In genomic region chr15:83375136-83375535, GRCm38 (mm10) we compare ENCODE assay signal across 8 mouse cellular contexts. TPM values are rescaled to one million over a fixed set of nuclear protein-coding genes. Genes with fewer than 3 reads are reported as not detected.
DNase-seq lines count a peak whose midpoint lies in the region; ATAC-seq and TF ChIP-seq lines count a peak whose summit lies in the region.

No protein-coding gene starts in this region.

- intact Hi-C loops in heart, postnatal 36 days (cut with DNase I), result no loop called here

- H3K27me3 ChIP-seq in midbrain, embryonic 10.5 days (ENCODE audit: low read depth, poor library complexity, severe bottlenecking), result no peaks in the 10 kb centered on the region
- no peaks in the 10 kb centered on the region for H3K27me3 ChIP-seq in midbrain, embryonic 13.5 days

- no peaks in the 10 kb centered on the region for H3K4me1 ChIP-seq in midbrain, embryonic 10.5 days
- no peaks in the 10 kb centered on the region for H3K4me1 ChIP-seq in midbrain, embryonic 13.5 days (replicated peaks)

- peak; percentile 42 for DNase-seq in midbrain, embryonic 10.5 days (ENCODE audit: low spot score)
- DNase-seq in brain, embryonic 14.5 days (ENCODE audit: low read depth), result peak; percentile 58
- peak; percentile 49 for DNase-seq in fibroblast of lung, adult 2 months (ENCODE audit: low read depth)
- peak; percentile 76 to 78 for DNase-seq in heart, postnatal 36 days
- peak; percentile 24 to 65 for DNase-seq in layer of hippocampus, postnatal 25 days (ENCODE audit: extremely low spot score in 1 of 2, low spot score in 1 of 2)
- peak; percentile 81 for DNase-seq in lung, postnatal 14 days
- peak; percentile 68 to 75 for DNase-seq in spleen, postnatal 14 days (ENCODE audit: low spot score in 2 of 2)

- no peak for ATAC-seq in midbrain, embryonic 13.5 days

- TF ChIP-seq CTCF in brain, embryonic 14.5 days (IDR thresholded peaks at IDR 0.05; ENCODE audit: borderline replicate concordance, extremely low read depth, insufficient read depth, insufficient read length), result peak; percentile 69

- no peak for TF ChIP-seq POLR2A in brain, embryonic 14.5 days (IDR thresholded peaks at IDR 0.05; ENCODE audit: borderline replicate concordance, extremely low read depth, insufficient read depth, insufficient read length, poor library complexity, severe bottlenecking)

- peaks cover 27% of the 10 kb centered on the region for H3K36me3 ChIP-seq in midbrain, embryonic 10.5 days
- peaks cover 10% of the 10 kb centered on the region; the same call in 1 of the 2 replicates for H3K36me3 ChIP-seq in midbrain, embryonic 13.5 days

- no peaks in the 10 kb centered on the region for H3K9me3 ChIP-seq in midbrain, embryonic 10.5 days (replicated peaks)
- H3K9me3 ChIP-seq in midbrain, embryonic 13.5 days, result no peaks in the 10 kb centered on the region

- no peak overlapping the region for H3K4me3 ChIP-seq in midbrain, embryonic 10.5 days
- H3K4me3 ChIP-seq in midbrain, embryonic 13.5 days (replicated peaks), result no peak overlapping the region

- H3K4me2 ChIP-seq in midbrain, embryonic 13.5 days (replicated peaks), result no peak overlapping the region

- H3K27ac ChIP-seq in midbrain, embryonic 10.5 days (replicated peaks), result no peak overlapping the region
- no peak overlapping the region for H3K27ac ChIP-seq in midbrain, embryonic 13.5 days

- no peak overlapping the region for H3K9ac ChIP-seq in midbrain, embryonic 13.5 days (replicated peaks)

- WGBS in midbrain, embryonic 10.5 days, result 65% methylated on average over 4 of the region's 4 CpGs
- WGBS in midbrain, embryonic 13.5 days, result 71% methylated on average over 4 of the region's 4 CpGs

RNA-seq across cellular contexts. Expression of gene Arfgap3, which starts 25.1 kb away (rescaled TPM):
- 29.2 and 32.8 TPM in 2 replicates for polyA plus RNA-seq in midbrain, embryonic 10.5 days (2016; fragmentation: Nextera tagmentation; extraction: Ambion mirVana)
- polyA plus RNA-seq in midbrain, embryonic 13.5 days (2015; fragmentation: Nextera tagmentation; extraction: Ambion mirVana), result 39.2 and 39.5 TPM in 2 replicates
- polyA plus RNA-seq in brain, embryonic 14.5 days (2012; rRNA removed), result 40.3 and 43.9 TPM in 2 replicates
- total RNA-seq in heart, postnatal 36 days (2021), result 10 to 100 TPM; 11.0 to 12.2 TPM
- 10 to 100 TPM; 18.0 to 18.3 TPM for total RNA-seq in layer of hippocampus, postnatal 25 days (2021)
